Mouse (Mus musculus) brown adipose tissue, adult 24 weeks (tissue): ENCODE measurements around the gene Stox1. TPM values are rescaled to one million over a fixed set of nuclear protein-coding genes. Genes with fewer than 3 reads are reported as not detected.

Source experiments
- H3K27ac ChIP-seq: fragments of 200-500 bp; replicated peaks from 2 replicates; pipeline ENCODE4 v1.5.1; 2012; ENCODE audit warnings: low read depth, mild to moderate bottlenecking, low read length
- H3K4me1 ChIP-seq: fragments of 200-500 bp; 2 replicates; pipeline ENCODE4 v1.6.1; 2012; ENCODE audit warnings: low read length, mixed read lengths; ENCODE audit not compliant: control insufficient read depth, insufficient read depth, insufficient read length
- H3K4me3 ChIP-seq: fragments of 200-500 bp; 2 replicates; pipeline ENCODE4 v1.5.1; 2012; ENCODE audit warnings: low read depth, mild to moderate bottlenecking, low read length, moderate library complexity; ENCODE audit not compliant: insufficient read depth
- polyA plus RNA-seq: library from polyadenylated mRNA; stranded (reverse); fragments of >200 nt; gene quantifications from 2 replicates; pipeline ENCODE4 v1.2.4, GENCODE M21; 2012; ENCODE audit not compliant: missing spikeins, insufficient read depth, insufficient read length

The Stox1 gene
- polyA plus RNA-seq, 1 experiment, result 1.1 TPM

GRCm38 (mm10) chr10:62679833-62680232 lies 46.1 kb downstream of the Stox1 start:
- H3K4me1 ChIP-seq, result no peaks in the 10 kb centered on the region
- H3K27ac ChIP-seq, result no peak overlapping the region
- no peak overlapping the region for H3K4me3 ChIP-seq

GRCm38 (mm10) chr10:62677329-62677728 lies 48.6 kb downstream of the Stox1 start:
- Histone ChIP-seq H3K4me1 (no peaks in the 10 kb centered on the region), H3K4me3 (no peak overlapping the region), H3K27ac (no peak overlapping the region)

GRCm38 (mm10) chr10:62676196-62676595 lies 49.7 kb downstream of the Stox1 start:
- H3K4me3 ChIP-seq, result no peak overlapping the region
- no peaks in the 10 kb centered on the region for H3K4me1 ChIP-seq
- H3K27ac ChIP-seq, result no peak overlapping the region

GRCm38 (mm10) chr10:62672359-62672758 lies 53.6 kb downstream of the Stox1 start:
- H3K27ac ChIP-seq, result no peak overlapping the region
- H3K4me1 ChIP-seq, result no peaks in the 10 kb centered on the region
- no peak overlapping the region for H3K4me3 ChIP-seq

GRCm38 (mm10) chr10:62669245-62669644 lies 56.7 kb downstream of the Stox1 start:
- Histone ChIP-seq H3K4me3 (no peak overlapping the region), H3K4me1 (peaks cover 7% of the 10 kb centered on the region), H3K27ac (no peak overlapping the region)

GRCm38 (mm10) chr10:62668463-62668862 lies 57.5 kb downstream of the Stox1 start:
- H3K4me3 ChIP-seq, result no peak overlapping the region
- H3K27ac ChIP-seq, result no peak overlapping the region
- H3K4me1 ChIP-seq, result peaks cover 13% of the 10 kb centered on the region

GRCm38 (mm10) chr10:62668043-62668442 lies 57.9 kb downstream of the Stox1 start:
- H3K4me3 ChIP-seq, result no peak overlapping the region
- H3K27ac ChIP-seq, result no peak overlapping the region
- peaks cover 13% of the 10 kb centered on the region for H3K4me1 ChIP-seq

- peak overlapping the region; percentile 58 for H3K4me3 ChIP-seq
- peaks cover 24% of the 10 kb centered on the region for H3K4me1 ChIP-seq
- peak overlapping the region; percentile 87 for H3K27ac ChIP-seq
Measured at GRCm38 (mm10) chr10:62664963-62665590, 60.9 kb downstream of the Stox1 start.

- peak overlapping the region; percentile 87 for H3K27ac ChIP-seq
- H3K4me3 ChIP-seq, result peak overlapping the region; percentile 58; the same call in 1 of the 2 replicates
- H3K4me1 ChIP-seq, result peaks cover 24% of the 10 kb centered on the region
Measured at GRCm38 (mm10) chr10:62664171-62664570, 61.8 kb downstream of the Stox1 start.

- H3K27ac ChIP-seq, result 0 out of 2 replicates have a peak overlapping the region, but pooled peaks have one; percentile 35
- no peaks in the 10 kb centered on the region for H3K4me1 ChIP-seq
- no peak overlapping the region for H3K4me3 ChIP-seq
Measured at GRCm38 (mm10) chr10:62656711-62657110, 69.2 kb downstream of the Stox1 start.

GRCm38 (mm10) chr10:62651961-62652360 lies 74.0 kb downstream of the Stox1 start:
- peaks cover 7% of the 10 kb centered on the region; the same call in 1 of the 2 replicates for H3K4me1 ChIP-seq
- peak overlapping the region; percentile 93 for H3K4me3 ChIP-seq
- peak overlapping the region; percentile 83 for H3K27ac ChIP-seq

- Histone ChIP-seq H3K4me3 (peak within 1 kb of the TSS; percentile 93), H3K4me1 (peaks cover 7% of the 10 kb centered on the region; the same call in 1 of the 2 replicates)
Measured at GRCm38 (mm10) chr10:62650881-62651810, 74.8 kb downstream of the Stox1 start, which contains the start of gene Ddx50. Gene Ddx50, minus strand, starts transcription at chr10:62651218.

GRCm38 (mm10) chr10:62650358-62650782 lies 75.6 kb downstream of the Stox1 start:
- Histone ChIP-seq H3K4me3 (peak overlapping the region; percentile 93), H3K4me1 (peaks cover 7% of the 10 kb centered on the region; the same call in 1 of the 2 replicates), H3K27ac (peak overlapping the region; percentile 97)

More at GRCm38 (mm10) chr10:62650881-62651810, 74.8 kb downstream of the Stox1 start, which contains the start of gene Ddx50:
- peak within 1 kb of the TSS; percentile 97 for H3K27ac ChIP-seq
